Mouse (Mus musculus) lung, postnatal 36 days (tissue): Measurements from ENCODE around the gene Ston2.
A peak's percentile ranks its signal among the peaks of the same experiment; 100 is the strongest.
"Not testable (repeated sequence)": the region's sequence is repeated elsewhere in the genome, so short reads cannot be mapped to it uniquely, and the experiment has no call there.

Experiments
- DNase-seq: peaks from one replicate; pipeline ENCODE4 v3.0.0; 2022; ENCODE audit warnings: mixed read lengths

Ston2 gene

DNA sequence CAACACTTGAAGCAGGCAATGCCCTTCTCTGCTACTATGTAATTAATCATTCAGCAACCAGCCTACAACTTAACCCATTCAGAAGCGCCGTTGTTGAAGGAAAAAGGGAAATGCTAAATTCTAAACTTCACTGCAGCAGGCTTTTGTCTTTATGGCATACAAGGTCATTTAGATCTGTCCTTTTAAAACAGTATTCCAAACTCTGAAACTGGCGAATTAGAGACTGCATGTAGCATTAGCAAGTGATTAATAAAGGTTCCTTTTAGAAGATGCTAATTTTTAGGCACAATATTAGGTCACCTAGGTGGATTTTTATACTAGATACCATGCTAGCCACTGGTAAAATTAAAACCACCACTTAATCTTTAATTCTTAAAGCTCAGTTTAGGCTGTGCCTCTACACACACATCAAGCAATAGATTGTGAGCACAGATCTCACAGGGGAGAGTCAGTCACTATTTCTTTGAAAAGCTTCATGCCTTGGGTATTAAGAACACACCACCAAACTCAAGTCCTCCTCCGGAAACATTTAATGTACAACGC, 200.6 kb downstream of the Ston2 start:
- DNase-seq = no peak

DNA sequence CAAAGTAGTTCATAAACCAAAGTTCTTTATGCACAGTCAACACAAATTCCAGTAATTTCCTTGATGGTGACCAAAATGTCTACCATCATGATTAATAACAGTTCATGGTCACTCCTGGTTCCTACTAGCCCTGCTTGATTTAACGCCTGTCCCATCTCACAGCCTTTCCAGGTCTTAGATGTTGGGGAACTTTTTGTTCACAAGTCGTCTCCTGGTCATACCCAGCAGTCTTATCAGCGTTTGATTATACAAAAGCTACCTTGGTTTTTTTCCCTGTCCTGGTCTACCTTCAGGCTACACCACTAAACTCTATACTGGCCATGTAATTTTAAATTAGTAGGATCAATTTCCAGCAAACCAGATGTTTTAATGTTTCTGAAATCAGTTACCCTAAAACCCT, 201.1 kb downstream of the Ston2 start:
- no peak for DNase-seq

DNA sequence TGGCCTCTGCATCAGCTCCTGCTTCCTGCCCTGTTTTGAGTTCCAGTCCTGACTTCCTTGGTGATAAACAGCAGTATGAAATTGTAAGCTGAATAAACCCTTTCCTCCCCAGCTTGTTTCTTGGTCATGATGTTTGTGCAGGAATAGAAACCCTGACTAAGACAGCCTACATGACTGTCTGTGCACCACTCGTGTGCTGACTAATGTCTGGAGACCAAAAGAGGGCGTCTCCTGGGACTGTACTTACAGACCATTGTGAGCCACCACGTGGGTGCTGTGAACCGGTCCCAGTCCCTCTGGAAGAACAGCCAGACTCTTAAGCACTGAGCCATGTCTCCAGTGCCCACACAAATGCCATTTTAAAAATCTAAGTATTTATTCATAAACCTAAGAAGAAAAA, 202.4 kb downstream of the Ston2 start:
- DNase-seq = not testable (repeated sequence)

DNA sequence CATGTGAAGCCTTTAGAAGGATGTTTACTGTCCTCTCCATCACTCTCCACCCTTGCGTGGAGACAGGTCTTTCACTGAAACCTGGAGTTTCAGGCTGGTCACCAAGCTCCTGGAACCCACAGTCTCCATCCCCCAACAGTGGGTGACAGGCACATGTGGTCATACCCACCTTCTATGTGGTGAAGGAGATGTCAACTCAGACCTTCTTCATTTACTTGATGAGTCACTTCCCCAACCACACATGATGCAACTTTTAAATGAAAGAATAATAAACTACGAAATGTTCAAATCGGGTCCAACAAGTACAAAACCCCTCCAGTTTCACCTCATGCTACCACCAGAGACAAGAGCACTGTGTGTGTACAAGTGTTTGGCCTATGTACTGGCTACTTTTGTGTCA, 203.0 kb downstream of the Ston2 start:
- DNase-seq = peak; percentile 15

DNA sequence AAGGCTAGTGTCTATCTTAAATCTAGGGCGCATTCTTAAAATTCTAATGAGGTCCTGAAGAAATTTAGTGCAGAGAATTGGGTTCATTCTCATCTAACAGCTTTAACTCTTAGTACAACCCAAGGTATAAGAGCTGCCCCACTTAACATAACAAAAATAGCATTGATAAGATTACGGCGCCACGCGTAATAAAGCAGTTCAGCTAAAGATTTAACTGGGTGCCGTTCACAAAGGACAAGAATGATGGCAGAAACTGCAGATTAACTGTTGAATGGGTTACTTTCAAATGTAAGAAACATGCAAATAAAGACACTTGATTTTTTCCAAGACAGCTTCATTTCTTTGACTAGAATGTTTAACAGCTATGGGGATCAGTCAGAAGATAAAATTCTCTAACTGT, 204.8 kb downstream of the Ston2 start:
- DNase-seq = no peak
